Mouse (Mus musculus) erythroblast, embryonic 14.5 days (primary cell): ENCODE measurements around the gene Slco3a1.

Experiments
- GATA1 ChIP-seq: IDR thresholded peaks from 2 replicates; pipeline ENCODE4 v1.6.1; 2012; ENCODE audit warnings: low read length, inconsistent platforms, mixed read lengths
- TAL1 ChIP-seq: IDR thresholded peaks from 3 replicates; pipeline ENCODE4 v1.6.1; 2012; ENCODE audit warnings: low read length, inconsistent platforms, mixed read lengths

DNA sequence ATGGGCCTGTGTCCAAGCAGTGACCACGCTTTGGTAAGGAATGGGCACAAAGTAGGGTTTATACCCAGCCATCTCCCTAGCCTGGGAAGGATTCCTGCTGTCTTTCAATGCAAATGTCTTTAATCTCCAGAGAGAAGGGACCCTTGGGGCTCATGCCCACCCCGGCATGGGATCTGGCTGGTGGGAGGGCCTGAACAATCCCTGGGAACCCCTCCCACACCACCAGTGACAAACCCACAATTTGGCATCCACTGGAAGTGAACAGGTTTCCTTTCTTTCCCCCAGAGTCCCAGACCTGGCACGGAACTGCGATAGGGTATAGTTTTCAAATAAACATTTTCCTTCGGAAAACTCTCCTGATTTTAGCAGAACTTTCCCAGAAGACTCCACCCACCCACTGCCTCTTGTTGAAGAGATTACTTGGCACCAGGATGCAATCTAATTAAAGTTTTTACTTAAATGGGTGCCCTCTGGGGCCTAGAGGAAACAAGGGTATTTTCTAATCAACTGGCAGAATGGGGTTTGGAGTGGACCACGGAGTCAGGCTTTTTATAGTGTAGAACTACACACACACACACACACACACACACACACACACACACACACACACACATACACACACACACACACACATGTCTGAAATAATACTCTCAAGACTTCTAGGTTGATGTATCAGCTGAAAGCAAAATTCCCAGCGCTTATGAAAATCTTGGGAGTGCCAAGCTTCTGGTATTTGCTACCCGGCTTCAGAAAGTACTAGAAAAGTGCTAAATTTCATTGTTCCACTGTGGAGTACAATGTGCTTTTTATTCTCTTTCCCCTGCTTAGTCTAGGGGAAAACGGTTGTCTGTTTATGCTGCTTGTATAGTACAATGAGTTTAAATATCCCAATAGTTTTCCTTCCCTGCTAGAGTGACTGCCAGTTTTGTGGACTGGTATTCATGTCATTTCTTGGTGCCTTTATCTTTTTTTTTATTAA, 140.6 kb downstream of the Slco3a1 start:
- TF ChIP-seq GATA1, result no peak
- no peak for TF ChIP-seq TAL1
